Mouse (Mus musculus) kidney, postnatal 4 days (tissue): ENCODE data around the gene Plvap.

ENCODE experiments used
- DNase-seq, 2 experiments: peaks; one replicate each; pipeline ENCODE4 v3.0.0; 2021; ENCODE audit warnings: mixed read lengths in 2 of 2

Gene Plvap

GRCm38 (mm10) chr8:71525226-71526050 lies 13.9 kb upstream of the Plvap start, which contains the start of gene Ccdc194:
Gene Ccdc194 (minus strand): TSS chr8:71525711.
- DNase-seq: no peak

GRCm38 (mm10) chr8:71521634-71522033 lies 10.1 kb upstream of the Plvap start:
- DNase-seq: peak; percentile 98 to 99

- DNase-seq: peak; percentile 78 to 83
Observed at GRCm38 (mm10) chr8:71519037-71519825, 7.7 kb upstream of the Plvap start.

GRCm38 (mm10) chr8:71516786-71517185 lies 5.2 kb upstream of the Plvap start:
- DNase-seq: no peak

GRCm38 (mm10) chr8:71515043-71515442 lies 3.5 kb upstream of the Plvap start:
- DNase-seq: no peak

GRCm38 (mm10) chr8:71513018-71513754 lies 1.6 kb upstream of the Plvap start:
- DNase-seq: peak in 1 of 2 experiments; percentile 53

GRCm38 (mm10) chr8:71509316-71509715 lies 2.2 kb downstream of the Plvap start:
- no peak for DNase-seq

- DNase-seq: peak; percentile 87 to 92
Observed at GRCm38 (mm10) chr8:71507589-71508104, 3.9 kb downstream of the Plvap start.

- no peak for DNase-seq
Observed at GRCm38 (mm10) chr8:71505979-71506378, 5.6 kb downstream of the Plvap start.

GRCm38 (mm10) chr8:71505326-71505725 lies 6.2 kb downstream of the Plvap start:
- no peak for DNase-seq

- no peak for DNase-seq
Observed at GRCm38 (mm10) chr8:71504349-71504748, 7.2 kb downstream of the Plvap start.

- DNase-seq: peak; percentile 72 to 80
Observed at GRCm38 (mm10) chr8:71498816-71499690, 12.5 kb downstream of the Plvap start.

GRCm38 (mm10) chr8:71497881-71498501 lies 13.6 kb downstream of the Plvap start:
- DNase-seq: peak; percentile 58 to 75

- no peak for DNase-seq
Observed at GRCm38 (mm10) chr8:71497077-71497645, 14.4 kb downstream of the Plvap start.

GRCm38 (mm10) chr8:71496481-71496880 lies 15.1 kb downstream of the Plvap start:
- peak; percentile 96 for DNase-seq

- DNase-seq: peak in 1 of 2 experiments; percentile 51
Observed at GRCm38 (mm10) chr8:71495811-71496210, 15.7 kb downstream of the Plvap start.

- DNase-seq: peak; percentile 92 to 94
Observed at GRCm38 (mm10) chr8:71495039-71495438, 16.5 kb downstream of the Plvap start.

GRCm38 (mm10) chr8:71488454-71488853 lies 23.1 kb downstream of the Plvap start:
- DNase-seq: peak; percentile 90 to 92

- DNase-seq: peak; percentile 84 to 91
Observed at GRCm38 (mm10) chr8:71487691-71488445, 23.7 kb downstream of the Plvap start, which contains the start of gene Gtpbp3. Gene Gtpbp3 (plus strand): TSS chr8:71488103.

GRCm38 (mm10) chr8:71486136-71486529 lies 25.4 kb downstream of the Plvap start:
- no peak for DNase-seq
